Mouse (Mus musculus): ENCODE results near the gene Ppp1r9b. TPM values are rescaled to one million over a fixed set of nuclear protein-coding genes. Genes with fewer than 3 reads are reported as not detected.

Gene Ppp1r9b
- polyA plus RNA-seq (2014; fragmentation: Nextera tagmentation; extraction: Ambion mirVana): 13.0 and 14.3 TPM in 2 replicates

- Histone ChIP-seq H3K4me1 (ENCODE audit: insufficient read depth) (peaks cover 35% of the 10 kb centered on the region), H3K9me3 (ENCODE audit: low read depth, low read length) (no peaks in the 10 kb centered on the region), H3K4me3 (ENCODE audit: low read depth, low read length) (peak within 1 kb of the TSS; percentile 89), H3K4me2 (peak within 1 kb of the TSS; percentile 99), H3K27me3 (ENCODE audit: insufficient read depth, low read length) (no peaks in the 10 kb centered on the region), H3K27ac (ENCODE audit: low read depth) (peak within 1 kb of the TSS; percentile 96), H3K9ac (peak within 1 kb of the TSS; percentile 87), H3K36me3 (ENCODE audit: insufficient read depth) (peaks cover 12% of the 10 kb centered on the region; the same call in 1 of the 2 replicates)
- TF ChIP-seq CTCF (IDR thresholded peaks at IDR 0.05; ENCODE audit: low read depth): peak; percentile 80
- DNase-seq (peak; percentile 95), ATAC-seq (ENCODE audit: insufficient read depth) (peak; percentile 85)
- 1% methylated on average over 65 of the region's 69 CpGs for WGBS
Observed at GRCm38 (mm10) chr11:94990749-94991577, at the start of gene Ppp1r9b. Gene Ppp1r9b (plus strand): TSS chr11:94991035.

GRCm38 (mm10) chr11:94941121-94941520, 49.7 kb upstream of the Ppp1r9b start:
- peaks cover 84% of the 10 kb centered on the region for H3K36me3 ChIP-seq (ENCODE audit: insufficient read depth)
- no peaks in the 10 kb centered on the region; the same call in 1 of the 2 replicates for H3K27me3 ChIP-seq (ENCODE audit: insufficient read depth, low read length)
- peak overlapping the region; percentile 70 for H3K4me2 ChIP-seq
- peak overlapping the region; percentile 21; the same call in 1 of the 2 replicates for H3K9ac ChIP-seq
- DNase-seq (no peak), ATAC-seq (ENCODE audit: insufficient read depth) (no peak)
- H3K4me1 ChIP-seq (ENCODE audit: insufficient read depth): no peaks in the 10 kb centered on the region; the same call in 1 of the 2 replicates
- WGBS: 27% methylated on average over 9 of the region's 9 CpGs
- no peaks in the 10 kb centered on the region for H3K9me3 ChIP-seq (ENCODE audit: low read depth, low read length)
- H3K4me3 ChIP-seq (ENCODE audit: low read depth, low read length): no peak overlapping the region; the same call in 1 of the 2 replicates
- H3K27ac ChIP-seq (ENCODE audit: low read depth): peak overlapping the region; percentile 74; the same call in 1 of the 2 replicates
- TF ChIP-seq CTCF (IDR thresholded peaks at IDR 0.05; ENCODE audit: low read depth): 0 out of 2 replicates have a peak, but pooled peaks have one; percentile 14

- peaks cover 91% of the 10 kb centered on the region for H3K36me3 ChIP-seq (ENCODE audit: insufficient read depth)
Observed at GRCm38 (mm10) chr11:94941776-94942175, 49.1 kb upstream of the Ppp1r9b start.

GRCm38 (mm10) chr11:94942282-94943023, 48.4 kb upstream of the Ppp1r9b start:
- H3K4me1 ChIP-seq (ENCODE audit: insufficient read depth): no peaks in the 10 kb centered on the region; the same call in 1 of the 2 replicates
- H3K9ac ChIP-seq: peak overlapping the region; percentile 24; the same call in 1 of the 2 replicates
- DNase-seq (peak; percentile 70), ATAC-seq (ENCODE audit: insufficient read depth) (0 out of 2 replicates have a peak, but pooled peaks have one; percentile 16)
- no peak overlapping the region for H3K4me3 ChIP-seq (ENCODE audit: low read depth, low read length)
- H3K4me2 ChIP-seq: peak overlapping the region; percentile 27; the same call in 1 of the 2 replicates
- H3K36me3 ChIP-seq (ENCODE audit: insufficient read depth): peaks cover 97% of the 10 kb centered on the region
- peak overlapping the region; percentile 74 for H3K27ac ChIP-seq (ENCODE audit: low read depth)
- peak; percentile 62 for TF ChIP-seq CTCF (IDR thresholded peaks at IDR 0.05; ENCODE audit: low read depth)
- H3K9me3 ChIP-seq (ENCODE audit: low read depth, low read length): no peaks in the 10 kb centered on the region
- H3K27me3 ChIP-seq (ENCODE audit: insufficient read depth, low read length): no peaks in the 10 kb centered on the region; the same call in 1 of the 2 replicates
- WGBS: 53% methylated on average over 13 of the region's 13 CpGs

More at GRCm38 (mm10) chr11:94941776-94942175, 49.1 kb upstream of the Ppp1r9b start:
- H3K27ac ChIP-seq (ENCODE audit: low read depth): peak overlapping the region; percentile 74
- 77% methylated on average over 8 of the region's 8 CpGs for WGBS
- H3K4me1 ChIP-seq (ENCODE audit: insufficient read depth): no peaks in the 10 kb centered on the region; the same call in 1 of the 2 replicates
- peak overlapping the region; percentile 70; the same call in 1 of the 2 replicates for H3K4me2 ChIP-seq
- TF ChIP-seq CTCF (IDR thresholded peaks at IDR 0.05; ENCODE audit: low read depth): no peak
- no peaks in the 10 kb centered on the region; the same call in 1 of the 2 replicates for H3K27me3 ChIP-seq (ENCODE audit: insufficient read depth, low read length)
- no peak for DNase-seq
- no peak overlapping the region for H3K4me3 ChIP-seq (ENCODE audit: low read depth, low read length)
- no peaks in the 10 kb centered on the region for H3K9me3 ChIP-seq (ENCODE audit: low read depth, low read length)
- no peak overlapping the region for H3K9ac ChIP-seq
- ATAC-seq (ENCODE audit: insufficient read depth): no peak

- H3K9ac ChIP-seq: no peak overlapping the region; the same call in 1 of the 2 replicates
- no peak for TF ChIP-seq CTCF (IDR thresholded peaks at IDR 0.05; ENCODE audit: low read depth)
- H3K27ac ChIP-seq (ENCODE audit: low read depth): peak overlapping the region; percentile 74; the same call in 1 of the 2 replicates
- no peak for ATAC-seq (ENCODE audit: insufficient read depth)
- no peaks in the 10 kb centered on the region for H3K9me3 ChIP-seq (ENCODE audit: low read depth, low read length)
- peaks cover 99% of the 10 kb centered on the region for H3K36me3 ChIP-seq (ENCODE audit: insufficient read depth)
- H3K27me3 ChIP-seq (ENCODE audit: insufficient read depth, low read length): no peaks in the 10 kb centered on the region; the same call in 1 of the 2 replicates
- 63% methylated on average over 15 of the region's 15 CpGs for WGBS
- no peaks in the 10 kb centered on the region; the same call in 1 of the 2 replicates for H3K4me1 ChIP-seq (ENCODE audit: insufficient read depth)
- DNase-seq: peak; percentile 3
- H3K4me3 ChIP-seq (ENCODE audit: low read depth, low read length): no peak overlapping the region
- peak overlapping the region; percentile 22; the same call in 1 of the 2 replicates for H3K4me2 ChIP-seq
Observed at GRCm38 (mm10) chr11:94943054-94943453, 47.8 kb upstream of the Ppp1r9b start.

- peak; percentile 32 for TF ChIP-seq CTCF (IDR thresholded peaks at IDR 0.05; ENCODE audit: low read depth)
- Histone ChIP-seq H3K27me3 (ENCODE audit: insufficient read depth, low read length) (no peaks in the 10 kb centered on the region), H3K4me3 (ENCODE audit: low read depth, low read length) (no peak overlapping the region), H3K4me2 (peak overlapping the region; percentile 2; the same call in 1 of the 2 replicates), H3K27ac (ENCODE audit: low read depth) (peak overlapping the region; percentile 74; the same call in 1 of the 2 replicates), H3K9ac (no peak overlapping the region), H3K9me3 (ENCODE audit: low read depth, low read length) (no peaks in the 10 kb centered on the region), H3K4me1 (ENCODE audit: insufficient read depth) (no peaks in the 10 kb centered on the region; the same call in 1 of the 2 replicates), H3K36me3 (ENCODE audit: insufficient read depth) (peaks cover 100% of the 10 kb centered on the region)
- WGBS: 25% methylated on average over 8 of the region's 8 CpGs
- DNase-seq: peak; percentile 18
- no peak for ATAC-seq (ENCODE audit: insufficient read depth)
Observed at GRCm38 (mm10) chr11:94944295-94944694, 46.5 kb upstream of the Ppp1r9b start.

Measured in lung, embryonic 14.5 days (tissue).